Mouse (Mus musculus) spleen, postnatal 36 days (tissue): Measurements from ENCODE around the gene Morn5.

ENCODE experiments used
- DNase-seq, 2 experiments: peaks; one replicate each; pipeline ENCODE4 v3.0.0; 2022; ENCODE audit warnings: low spot score in 2 of 2, mixed read lengths in 1 of 2

Morn5 gene

DNA sequence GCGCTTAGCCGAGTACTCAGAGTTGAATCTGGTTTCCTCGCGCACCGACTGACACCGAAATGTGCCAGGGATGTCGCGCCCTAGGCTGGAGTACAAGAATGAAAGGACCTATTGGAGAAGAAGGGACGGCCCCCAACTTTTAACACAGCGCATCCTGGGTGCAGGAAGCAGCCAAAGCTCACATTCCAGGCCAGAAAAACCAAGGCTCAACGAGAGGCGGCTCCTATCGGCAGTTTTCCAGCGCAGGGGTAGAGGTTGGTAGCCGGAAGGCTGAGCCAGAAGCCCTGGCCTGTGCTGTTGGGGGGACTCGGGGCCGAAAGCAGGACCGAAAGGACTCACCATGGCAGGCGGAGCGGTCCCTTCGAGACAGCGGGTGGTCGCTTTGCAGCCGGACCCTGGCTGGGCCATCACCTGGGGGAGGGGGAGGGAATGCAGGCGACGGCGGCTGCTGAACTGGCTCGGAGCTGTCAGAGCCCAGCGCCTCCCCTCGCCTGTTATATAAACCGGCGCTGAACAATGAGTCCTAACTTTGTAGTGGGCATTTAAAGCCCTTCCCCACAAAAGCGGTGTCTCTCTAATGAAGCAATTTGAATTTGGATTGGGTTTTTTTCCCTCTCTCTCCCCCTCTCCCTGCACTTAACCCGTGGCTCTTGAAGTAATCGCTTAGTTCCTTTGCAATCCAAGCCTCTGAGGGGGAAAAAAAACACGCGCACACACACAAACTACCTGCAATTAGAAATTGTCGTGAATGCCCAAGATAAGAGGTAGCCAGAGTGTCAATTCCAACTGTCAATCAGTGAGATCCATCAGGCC lies 54.5 kb downstream of the Morn5 start:
- DNase-seq = no peak

DNA sequence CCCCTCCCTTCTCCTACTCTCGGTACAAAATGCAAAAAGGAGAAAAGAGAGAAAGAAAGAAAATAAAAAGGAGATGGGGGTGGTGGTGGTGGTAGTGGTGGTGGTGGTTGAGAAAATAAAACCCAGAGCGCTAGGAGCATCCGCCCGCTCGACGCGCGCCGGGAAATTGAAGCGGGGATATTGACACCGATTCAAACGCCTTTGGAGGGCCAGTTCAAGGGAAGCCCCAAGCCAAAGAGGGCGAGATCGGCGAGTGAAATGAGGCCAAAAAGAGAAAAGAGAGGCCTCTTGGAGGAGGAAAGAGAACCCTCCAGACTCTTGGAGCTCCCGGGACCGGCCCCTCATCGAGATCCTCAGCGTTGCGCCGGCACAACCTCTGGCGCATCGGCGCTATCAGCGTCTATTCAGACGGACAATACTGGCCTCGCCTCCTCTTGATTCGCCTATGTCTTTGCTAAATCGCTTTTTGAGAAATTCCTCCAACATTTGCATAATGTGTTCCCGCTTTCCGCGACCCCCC lies 55.2 kb downstream of the Morn5 start:
- no peak for DNase-seq

DNA sequence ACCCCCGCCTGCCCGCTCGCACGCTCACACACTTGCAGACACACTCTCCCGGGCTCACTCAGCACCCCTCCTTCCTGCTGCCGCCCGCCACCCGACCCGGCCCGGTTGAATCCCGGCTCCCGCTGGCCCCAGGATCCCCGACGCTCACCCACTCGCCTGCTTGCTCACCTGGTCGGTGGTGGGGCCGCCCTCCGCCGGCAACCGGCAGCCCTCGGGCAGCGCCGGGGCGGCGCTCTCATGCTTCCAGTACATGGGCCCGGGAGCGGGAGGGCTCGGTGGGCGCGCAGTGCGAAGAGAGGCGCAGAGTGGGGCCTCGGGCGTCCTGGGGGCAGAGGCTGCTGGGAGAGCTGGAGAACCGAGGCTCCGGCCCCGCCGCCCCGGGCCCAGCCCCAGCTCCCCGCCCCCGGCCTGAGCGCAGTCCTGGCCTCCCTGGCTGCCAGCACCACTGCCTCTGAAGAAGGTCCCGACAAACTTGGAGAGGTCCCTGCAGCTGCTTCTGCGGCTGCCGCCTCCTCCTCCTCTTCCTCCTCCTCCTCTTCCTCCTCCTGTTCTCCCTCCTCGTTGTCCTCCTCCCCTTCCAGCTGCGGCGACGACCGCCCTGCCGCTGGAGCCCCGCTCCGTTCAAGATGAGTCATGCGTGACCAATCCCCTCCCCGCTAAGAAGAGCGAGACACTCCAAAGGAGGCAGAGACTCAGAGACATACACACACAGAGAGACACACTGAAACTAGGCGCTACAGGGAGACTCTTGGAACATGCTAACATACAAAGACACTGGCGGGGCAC lies 55.9 kb downstream of the Morn5 start, which contains the start of gene Lhx6:
Gene Lhx6, minus strand, starts transcription at position 453 of the 786 bp plus-strand sequence.
- DNase-seq = no peak

GRCm38 (mm10) chr2:36108615-36109014 lies 59.4 kb downstream of the Morn5 start:
- DNase-seq = no peak

DNA sequence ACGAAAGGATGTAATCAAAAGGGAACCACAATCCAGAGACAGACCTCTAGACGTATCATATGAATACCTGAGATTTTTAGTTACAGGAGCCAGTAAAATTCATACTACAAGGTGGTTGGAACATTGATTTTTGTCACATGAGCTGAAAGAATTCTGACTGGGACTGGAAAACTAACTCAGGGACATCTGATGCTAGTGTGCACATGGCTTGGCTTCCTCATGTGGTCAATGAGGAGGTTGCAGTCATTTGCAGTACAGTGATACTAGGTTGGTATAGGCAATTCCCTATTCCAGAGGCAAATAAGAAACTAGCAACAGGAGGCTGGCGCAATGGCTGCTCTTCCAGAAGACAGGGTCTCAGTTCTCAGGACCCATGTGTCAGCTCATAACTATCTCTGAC lies 63.4 kb downstream of the Morn5 start:
- DNase-seq = no peak

DNA sequence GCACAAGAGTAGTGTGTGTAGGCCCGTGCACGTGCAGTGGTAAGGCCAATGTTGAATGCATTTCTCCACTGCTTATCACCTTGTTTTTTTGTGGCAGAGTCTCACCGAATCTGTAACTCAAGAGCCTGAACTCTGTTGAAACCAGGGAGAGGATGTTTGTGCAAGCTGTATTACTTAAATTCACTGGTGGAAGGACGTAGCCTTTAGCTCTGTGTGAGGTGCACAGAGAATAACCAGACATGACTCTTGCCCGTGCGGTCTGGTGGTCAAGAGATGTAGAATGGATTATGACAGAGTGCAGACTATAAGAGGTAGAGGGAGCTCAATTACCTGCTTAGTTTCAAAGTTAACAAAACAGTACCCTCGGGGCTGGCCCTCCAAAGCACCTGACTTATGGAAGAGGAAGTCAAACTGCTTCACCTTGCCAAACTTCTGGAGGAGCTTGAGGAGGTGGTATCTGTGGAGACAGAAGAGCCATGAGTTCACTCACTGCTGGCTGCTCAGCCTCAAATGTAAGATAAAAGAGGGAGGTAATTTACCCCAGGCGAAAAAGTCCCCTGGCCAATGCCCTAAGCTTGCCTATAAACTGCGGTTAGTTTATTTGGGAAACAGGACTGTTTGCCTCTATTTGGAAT lies 77.7 kb downstream of the Morn5 start:
- no peak for DNase-seq

GRCm38 (mm10) chr2:36127973-36128372 lies 78.7 kb downstream of the Morn5 start:
- DNase-seq = no peak

DNA sequence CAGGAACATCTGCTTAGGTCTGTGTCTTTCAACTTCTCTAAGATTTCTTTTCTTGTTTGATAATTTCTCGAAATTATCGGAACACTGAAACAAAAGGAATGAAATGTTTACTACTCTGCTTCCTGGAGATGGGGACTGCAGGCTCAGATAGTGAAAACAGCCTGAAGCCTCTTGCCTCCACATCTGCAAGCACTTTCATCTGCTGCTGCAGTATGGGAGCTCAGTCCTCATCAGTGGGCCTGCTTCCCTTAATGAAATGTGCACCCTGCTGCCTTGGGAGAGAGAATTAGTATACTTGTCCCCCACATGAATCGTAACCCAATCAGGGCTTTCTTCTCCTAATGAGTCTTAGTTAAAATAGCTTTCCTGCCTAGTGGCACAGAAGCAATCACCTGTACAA lies 79.8 kb downstream of the Morn5 start:
- no peak for DNase-seq
